13 mouse cellular contexts compared by ENCODE assay signal in the genomic region with DNA sequence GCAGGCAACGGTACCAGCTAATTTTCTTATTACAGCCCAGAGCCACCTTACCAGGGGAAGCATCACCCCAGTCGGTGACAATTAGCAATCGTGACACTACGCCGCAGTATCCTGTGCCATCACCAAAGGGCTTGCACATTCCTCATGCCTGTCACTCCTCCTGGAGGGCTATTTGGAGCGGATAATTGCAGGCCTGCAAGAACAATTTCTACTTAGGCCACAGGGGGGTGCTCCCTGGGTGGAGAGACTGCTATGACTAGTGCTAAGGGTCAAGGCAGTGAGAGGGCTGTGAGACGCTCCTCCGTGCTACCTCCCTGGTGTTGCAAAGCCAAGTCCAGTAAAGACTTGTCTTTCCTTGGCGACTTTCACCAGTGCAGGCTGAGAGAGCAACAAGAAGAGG. TPM values are rescaled to one million over a fixed set of nuclear protein-coding genes. Genes with fewer than 3 reads are reported as not detected.
A peak's percentile ranks its signal among the peaks of the same experiment; 100 is the strongest.
DNase-seq lines count a peak whose midpoint lies in the region; TF ChIP-seq lines count a peak whose summit lies in the region.
"Had no signal": no experiment of that assay in that cellular context is flagged by ENCODE, and none has a peak within 500 bp of the region (broad histone marks: within the 10 kb centered on the region; RNA-seq: fewer than 3 reads in every experiment).

No protein-coding gene starts in this region.

- H3K4me3 ChIP-seq in layer of hippocampus, adult 2 months: no peak overlapping the region
- H3K4me3 ChIP-seq: embryonic facial prominence, embryonic 13.5 days; intestine, embryonic 15.5 days had no signal

- peak; percentile 18 for DNase-seq in adrenal gland, postnatal 10 days
- no peak for DNase-seq in adrenal gland, adult 18-20 months (ENCODE audit: low spot score in 2 of 2)
- no peak for DNase-seq in layer of hippocampus, adult 2 months (ENCODE audit: low spot score in 2 of 2)
- no peak for DNase-seq in layer of hippocampus, postnatal 36 days
- peak; percentile 53 to 63 for DNase-seq in cerebellum, postnatal 36 days
- peak; percentile 86 for DNase-seq in retina, postnatal 1 day
- no peak for DNase-seq in layer of hippocampus, adult 9-10 months (ENCODE audit: low spot score)
- no peak for DNase-seq in layer of hippocampus, postnatal 10 days (ENCODE audit: low spot score in 2 of 2)
- DNase-seq: liver, postnatal 0 days had no signal

- TF ChIP-seq CTCF in layer of hippocampus, adult 2 months (conservative IDR thresholded peaks at IDR 0.05): peak; percentile 63

- no peak overlapping the region for H3K27ac ChIP-seq in layer of hippocampus, adult 2 months
- H3K27ac ChIP-seq: embryonic facial prominence, embryonic 13.5 days; intestine, embryonic 15.5 days had no signal

RNA-seq across cellular contexts. Expression of gene Rasgef1a, which starts 16.1 kb away (rescaled TPM):
- total RNA-seq in adrenal gland, postnatal 10 days (2021): under 1 TPM; 0.21 to 0.36 TPM
- under 1 TPM; 0.29 to 0.30 TPM for total RNA-seq in adrenal gland, adult 18-20 months (2021)
- 100 to 1,000 TPM; 216 to 231 TPM for total RNA-seq in layer of hippocampus, adult 2 months (2021)
- 100 to 1,000 TPM; 207 to 211 TPM for total RNA-seq in layer of hippocampus, postnatal 36 days (2021)
- 10 to 100 TPM; 88.6 to 89.3 TPM for total RNA-seq in layer of hippocampus, postnatal 10 days (2021)

RNA-seq across cellular contexts. Expression of gene Fxyd4, which starts 57.7 kb away (rescaled TPM):
- not detected for total RNA-seq in adrenal gland, postnatal 10 days (2021)
- not detected for total RNA-seq in adrenal gland, adult 18-20 months (2021)
- not detected for total RNA-seq in layer of hippocampus, adult 2 months (2021)
- total RNA-seq in layer of hippocampus, postnatal 36 days (2021): not detected
- total RNA-seq in layer of hippocampus, postnatal 10 days (2021): not detected
- total RNA-seq: gastrocnemius, postnatal 4 days; left cerebral cortex, postnatal 14 days had no signal

Comparison
In these comparisons a context has a peak if more than half of its experiments do, and no peak if none do; other contexts are left out.
1. DNase-seq: peak in adrenal gland, postnatal 10 days (single experiment), cerebellum, postnatal 36 days (2 of 2) and retina, postnatal 1 day (single experiment); none in adrenal gland, adult 18-20 months (0 of 2), layer of hippocampus, adult 2 months (0 of 2), layer of hippocampus, postnatal 36 days (0 of 2), layer of hippocampus, adult 9-10 months (single experiment) and layer of hippocampus, postnatal 10 days (0 of 2).
2. RNA of gene Rasgef1a, which starts 16.1 kb away (total RNA-seq): 216 to 231 TPM in layer of hippocampus, adult 2 months, 207 to 211 TPM in layer of hippocampus, postnatal 36 days and 88.6 to 89.3 TPM in layer of hippocampus, postnatal 10 days; 0.21 to 0.36 TPM in adrenal gland, postnatal 10 days and 0.29 to 0.30 TPM in adrenal gland, adult 18-20 months; every median in the first group is over 10 times any median in the second.